In genomic region chr2:18393022-18393519, GRCm38 (mm10) we compare ENCODE assay signal across 8 mouse cellular contexts. TPM values are rescaled to one million over a fixed set of nuclear protein-coding genes. Genes with fewer than 3 reads are reported as not detected.
DNase-seq lines count a peak whose midpoint lies in the region; ATAC-seq and TF ChIP-seq lines count a peak whose summit lies in the region.

No protein-coding gene starts in this region.

- no peak for ATAC-seq in G1E (ENCODE audit: extremely low read depth, insufficient number of reproducible peaks, low FRiP score, poor library complexity, severe bottlenecking)
- ATAC-seq in forebrain, embryonic 14.5 days = peak; percentile 21
- ATAC-seq in monocyte, adult 5-6 weeks (replicated peaks; ENCODE audit: insufficient number of reproducible peaks, low FRiP score, low TSS enrichment, poor library complexity, severe bottlenecking) = no peak

- peak overlapping the region; percentile 86 for H3K9ac ChIP-seq in forebrain, embryonic 14.5 days (ENCODE audit: low read length)

- peak overlapping the region; percentile 12; the same call in 1 of the 2 replicates for H3K4me3 ChIP-seq in kidney, adult 2 months (ENCODE audit: insufficient read depth, low read depth, low read length)
- peak overlapping the region; percentile 88 for H3K4me3 ChIP-seq in G1E (ENCODE audit: low read depth, low read length)
- peak overlapping the region; percentile 82 for H3K4me3 ChIP-seq in forebrain, embryonic 14.5 days (ENCODE audit: low read depth, low read length)
- H3K4me3 ChIP-seq in macrophage (ENCODE audit: inconsistent target) = peak overlapping the region; percentile 7; the same call in 1 of the 2 replicates

- no peaks in the 10 kb centered on the region for H3K27me3 ChIP-seq in kidney, adult 2 months (replicated peaks; ENCODE audit: control insufficient read depth, insufficient read depth, low read length)
- peaks cover 3% of the 10 kb centered on the region; the same call in 1 of the 2 replicates for H3K27me3 ChIP-seq in G1E (ENCODE audit: insufficient read depth, low read length)
- no peaks in the 10 kb centered on the region for H3K27me3 ChIP-seq in forebrain, embryonic 14.5 days (replicated peaks; ENCODE audit: control insufficient read depth, insufficient read depth, low read length)

- H3K36me3 ChIP-seq in kidney, adult 2 months (ENCODE audit: control insufficient read depth, insufficient read depth, low read length) = no peaks in the 10 kb centered on the region
- H3K36me3 ChIP-seq in G1E (replicated peaks) (peaks cover 7% of the 10 kb centered on the region), macrophage (ENCODE audit: inconsistent target) (no peaks in the 10 kb centered on the region)
- no peaks in the 10 kb centered on the region for H3K36me3 ChIP-seq in forebrain, embryonic 14.5 days (ENCODE audit: control insufficient read depth, insufficient read depth, low read length)

- peaks cover 2% of the 10 kb centered on the region; the same call in 1 of the 2 replicates for H3K9me3 ChIP-seq in G1E (replicated peaks)
- H3K9me3 ChIP-seq in forebrain, embryonic 14.5 days (replicated peaks; ENCODE audit: control insufficient read depth, low read length) = no peaks in the 10 kb centered on the region

- 0 out of 2 replicates have a peak, but pooled peaks cover 3% of the 10 kb centered on the region for H3K4me1 ChIP-seq in kidney, adult 2 months (ENCODE audit: control insufficient read depth, insufficient read depth, low read length)
- peaks cover 16% of the 10 kb centered on the region for H3K4me1 ChIP-seq in G1E (ENCODE audit: insufficient read depth, low read depth, low read length)
- peaks cover 13% of the 10 kb centered on the region for H3K4me1 ChIP-seq in forebrain, embryonic 14.5 days (ENCODE audit: control insufficient read depth, insufficient read depth, low read length)

- 0 out of 2 replicates have a peak overlapping the region, but pooled peaks have one; percentile 3 for H3K27ac ChIP-seq in kidney, adult 2 months (ENCODE audit: insufficient read depth, low read depth, low read length)
- peak overlapping the region; percentile 98 for H3K27ac ChIP-seq in forebrain, embryonic 14.5 days (ENCODE audit: low read depth, low read length)
- H3K27ac ChIP-seq in macrophage = no peak overlapping the region

- peak overlapping the region; percentile 66 for H3K4me2 ChIP-seq in forebrain, embryonic 14.5 days (ENCODE audit: low read length)

- TF ChIP-seq POLR2A in kidney, adult 2 months (IDR thresholded peaks at IDR 0.05; ENCODE audit: low read depth, low read length) = no peak

- H3K79me2 ChIP-seq in macrophage (ENCODE audit: inconsistent target) = peaks cover 39% of the 10 kb centered on the region

- no peak for DNase-seq in kidney, adult 2 months
- DNase-seq in kidney, postnatal 10 days = no peak
- no peak for DNase-seq in G1E (ENCODE audit: low spot score)
- peak; percentile 29 for DNase-seq in forebrain, embryonic 14.5 days (ENCODE audit: low spot score)
- no peak for DNase-seq in layer of hippocampus, adult 9-11 months
- no peak for DNase-seq in urinary bladder, postnatal 10 days (ENCODE audit: low spot score)

- no peak for TF ChIP-seq CTCF in kidney, adult 2 months (conservative IDR thresholded peaks at IDR 0.05; ENCODE audit: insufficient read depth, insufficient read length, low read depth, low read length)
- no peak for TF ChIP-seq CTCF in G1E (IDR thresholded peaks at IDR 0.05; ENCODE audit: low read depth, low read length)

- WGBS in kidney, adult 2 months = 62% methylated on average over 2 of the region's 2 CpGs
- 61% methylated on average over 2 of the region's 2 CpGs for WGBS in forebrain, embryonic 14.5 days
- WGBS in macrophage (ENCODE audit: missing documents) = 68% methylated on average over 2 of the region's 2 CpGs

RNA-seq across cellular contexts. Expression of gene Dnajc1, which starts 0.4 kb away (rescaled TPM):
- polyA plus RNA-seq in kidney, adult 2 months (2012; rRNA removed) = 10.8 TPM in 2 replicates
- 29.1 and 32.4 TPM in 2 replicates for total RNA-seq in G1E (2014; fragmentation: Nextera tagmentation)
- total RNA-seq in G1E (2017) = 26.3 and 33.7 TPM in 2 replicates
- polyA plus RNA-seq in G1E (2012) = 21.4 and 23.2 TPM in 2 replicates
- polyA plus RNA-seq in forebrain, embryonic 14.5 days (2014; fragmentation: Nextera tagmentation; extraction: Ambion mirVana) = 16.5 and 19.7 TPM in 2 replicates
- 100 to 1,000 TPM in 4 of 26 experiments, 10 to 100 TPM in 22; 58.9 to 183 (median 78.9) TPM for total RNA-seq in macrophage (2018; cell fraction: chromatin; rRNA removed)
- 10 to 100 TPM; 16.9 to 43.7 (median 26.4) TPM for total RNA-seq in macrophage (2018; cell fraction: cytosol; rRNA removed)
- total RNA-seq in macrophage (2018; cell fraction: nucleus; rRNA removed) = 100 to 1,000 TPM in 2 of 26 experiments, 10 to 100 TPM in 24; 32.3 to 115 (median 58.7) TPM
- polyA plus RNA-seq in macrophage (2018) = 18.8 to 68.3 TPM (median 27.2 TPM) in 3 replicates
- 39.6 to 92.0 TPM (median 49.3 TPM) in 3 replicates for total RNA-seq in monocyte, adult 5-6 weeks (2017)

Comparison
In these comparisons a context has a peak if more than half of its experiments do, and no peak if none do; other contexts are left out.
1. H3K4me3 ChIP-seq: peak in every context shown above with its lines; median percentile 88 in G1E; 82 in forebrain, embryonic 14.5 days; 12 in kidney, adult 2 months; 7 in macrophage.